Mouse (Mus musculus): Measurements from ENCODE around the gene Chrna5. TPM values are rescaled to one million over a fixed set of nuclear protein-coding genes. Genes with fewer than 3 reads are reported as not detected.
A peak's percentile ranks its signal among the peaks of the same experiment; 100 is the strongest.

The Chrna5 gene
- polyA plus RNA-seq, 1 experiment from 2014 or later, result 3.4 TPM

DNA sequence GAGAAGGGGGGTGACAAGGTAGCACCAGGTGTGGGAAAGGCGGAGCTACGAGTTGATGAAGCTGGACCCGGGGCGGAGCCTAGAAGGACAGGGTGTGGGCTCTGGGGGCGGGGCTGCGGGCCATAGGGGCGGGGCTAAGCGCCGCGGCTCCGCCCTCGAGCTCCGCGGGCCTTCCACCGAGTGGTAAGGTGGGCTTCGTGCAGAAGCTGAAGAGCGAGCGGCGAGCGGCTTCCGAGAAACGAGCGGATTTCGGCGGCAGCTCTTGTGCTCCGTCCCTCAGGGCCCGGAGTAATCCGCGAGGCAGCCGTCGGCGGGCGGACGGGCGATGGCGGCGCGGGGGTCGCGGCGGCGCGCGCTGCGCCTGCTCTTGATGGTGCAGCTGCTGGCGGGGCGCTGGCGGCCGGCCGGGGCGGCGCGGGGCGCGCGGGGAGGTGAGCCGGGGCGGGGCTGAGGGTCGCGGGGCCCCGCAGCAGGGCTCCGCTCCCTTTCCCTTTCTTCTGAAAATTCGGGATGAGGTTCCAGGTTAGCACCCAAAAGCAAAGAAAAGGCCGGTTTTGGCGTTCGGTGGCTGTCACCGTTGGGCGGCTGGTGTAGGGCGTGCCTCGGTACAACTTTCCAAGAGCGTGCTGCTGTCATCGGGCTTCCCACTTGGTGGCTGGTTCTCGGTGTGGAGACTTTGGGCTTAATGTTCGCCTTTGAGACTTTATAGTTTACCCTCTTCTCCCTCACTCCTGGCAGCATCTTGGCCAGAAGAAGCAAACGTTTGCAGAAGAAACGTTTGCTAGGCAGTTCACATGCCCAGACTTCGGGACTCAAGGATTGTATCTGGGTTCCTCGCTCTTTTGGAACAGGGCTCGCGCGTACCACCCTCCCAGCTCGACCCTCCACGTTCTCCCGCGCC lies 861 bp downstream of the Chrna5 start:
- WGBS, result under 1% methylated on average over 85 of the region's 85 CpGs
- peaks cover 56% of the 10 kb centered on the region for H3K27me3 ChIP-seq (ENCODE audit: insufficient read depth, poor library complexity, severe bottlenecking)

DNA sequence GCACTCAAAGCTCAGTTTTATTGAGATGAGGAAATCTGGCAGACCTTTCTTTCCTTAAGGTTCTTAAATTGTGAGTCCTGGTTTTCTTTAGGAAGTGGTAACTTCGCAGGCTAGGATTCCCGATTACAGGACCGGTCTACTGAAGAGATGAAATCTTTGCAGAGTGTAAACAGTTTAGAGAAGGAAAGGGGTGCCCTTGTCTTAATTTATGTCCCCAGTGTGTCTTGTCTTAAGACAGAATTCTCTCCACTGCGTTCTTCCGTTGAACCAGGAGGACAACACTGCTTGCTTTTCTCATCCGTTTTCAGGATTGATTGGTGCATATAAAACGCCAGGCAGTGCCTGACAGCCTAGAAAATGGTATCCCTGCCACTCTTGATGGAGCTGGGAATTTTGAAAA lies 1.7 kb downstream of the Chrna5 start:
- Histone ChIP-seq H3K4me3 (peak overlapping the region; percentile 69), H3K9me3 (no peaks in the 10 kb centered on the region), H3K27ac (no peak overlapping the region), H3K27me3 (ENCODE audit: insufficient read depth, poor library complexity, severe bottlenecking) (peaks cover 56% of the 10 kb centered on the region), H3K36me3 (no peaks in the 10 kb centered on the region), H3K4me1 (replicated peaks) (peaks cover 24% of the 10 kb centered on the region)
- WGBS, result 9% methylated on average over 7 of the region's 7 CpGs
- no peak for DNase-seq (ENCODE audit: low spot score)

More for the DNA sequence above, 861 bp downstream of the Chrna5 start:
- peak; percentile 74 for DNase-seq (ENCODE audit: low spot score)
- Histone ChIP-seq H3K27ac (peak overlapping the region; percentile 79), H3K36me3 (no peaks in the 10 kb centered on the region), H3K4me3 (peak overlapping the region; percentile 69), H3K4me1 (replicated peaks) (peaks cover 24% of the 10 kb centered on the region), H3K9me3 (no peaks in the 10 kb centered on the region)

DNA sequence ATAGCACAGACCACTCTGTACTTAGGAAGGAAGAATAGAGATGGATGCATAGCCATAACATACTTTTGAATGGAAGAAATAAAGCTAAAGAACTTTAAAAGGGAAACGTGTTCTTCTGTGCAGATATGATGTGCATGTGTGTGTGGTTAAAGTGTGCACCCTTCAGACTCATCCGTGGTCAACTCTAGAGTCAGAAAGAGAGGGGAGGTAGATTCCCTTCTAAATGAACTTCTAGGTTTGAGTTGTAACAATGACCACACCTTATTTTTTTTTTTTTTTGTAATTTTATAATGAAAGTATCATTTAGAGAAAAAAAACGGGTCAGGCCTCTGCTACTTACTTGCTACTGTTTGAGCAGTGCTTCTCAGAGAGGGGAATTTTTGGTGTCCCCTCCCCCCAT lies 9.7 kb downstream of the Chrna5 start:
- Histone ChIP-seq H3K36me3 (no peaks in the 10 kb centered on the region), H3K27me3 (ENCODE audit: insufficient read depth, poor library complexity, severe bottlenecking) (no peaks in the 10 kb centered on the region), H3K4me1 (replicated peaks) (no peaks in the 10 kb centered on the region), H3K27ac (no peak overlapping the region), H3K4me3 (no peak overlapping the region), H3K9me3 (no peaks in the 10 kb centered on the region)
- DNase-seq (ENCODE audit: low spot score), result no peak
- WGBS, result 85% methylated on average over 3 of the region's 3 CpGs

DNA sequence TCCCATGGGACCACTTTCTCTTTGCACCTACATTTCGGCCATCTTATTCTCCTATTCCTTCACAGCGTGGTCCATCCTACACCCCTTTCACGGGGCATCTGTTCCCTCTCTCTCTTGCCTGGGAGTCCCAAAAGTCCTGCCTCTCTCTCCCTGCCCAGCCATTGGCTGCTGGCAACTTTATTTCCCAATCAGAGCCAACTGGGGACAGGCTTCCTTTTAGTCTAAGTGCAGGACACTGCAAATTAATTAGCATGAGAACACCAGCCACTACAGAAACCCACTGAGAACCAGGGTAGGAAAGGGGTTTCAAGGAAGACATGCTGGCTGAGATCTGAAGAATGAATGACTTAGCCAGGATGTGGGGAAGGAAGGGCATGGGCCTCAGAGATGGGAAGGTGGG lies 13.7 kb downstream of the Chrna5 start:
- Histone ChIP-seq H3K27me3 (ENCODE audit: insufficient read depth, poor library complexity, severe bottlenecking) (no peaks in the 10 kb centered on the region), H3K36me3 (no peaks in the 10 kb centered on the region), H3K27ac (no peak overlapping the region), H3K4me1 (replicated peaks) (no peaks in the 10 kb centered on the region), H3K4me3 (no peak overlapping the region), H3K9me3 (no peaks in the 10 kb centered on the region)
- 38% methylated on average over 3 of the region's 3 CpGs for WGBS
- DNase-seq (ENCODE audit: low spot score), result no peak

DNA sequence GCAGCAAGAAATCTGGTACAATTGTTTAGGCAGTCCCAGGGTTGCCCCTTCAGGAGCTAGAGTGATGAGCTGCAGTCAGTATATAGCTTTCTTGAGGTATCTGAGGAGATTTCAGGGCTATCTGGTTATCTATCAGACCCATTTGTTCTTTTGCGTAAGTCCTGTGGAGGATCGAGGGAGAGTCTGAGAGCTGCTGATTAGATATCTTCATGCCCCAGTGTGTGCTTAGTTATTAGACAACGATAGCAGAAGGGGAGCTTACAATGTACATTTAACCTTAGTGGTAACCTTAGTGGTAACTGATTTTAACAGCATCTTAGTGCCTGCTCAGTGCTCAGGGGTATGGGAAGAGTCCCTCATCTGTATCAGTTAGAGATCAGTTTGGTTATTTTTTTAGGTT lies 15.0 kb downstream of the Chrna5 start:
- H3K27me3 ChIP-seq (ENCODE audit: insufficient read depth, poor library complexity, severe bottlenecking), result no peaks in the 10 kb centered on the region
- H3K36me3 ChIP-seq, result no peaks in the 10 kb centered on the region
- no peak overlapping the region for H3K4me3 ChIP-seq
- no peaks in the 10 kb centered on the region for H3K9me3 ChIP-seq
- WGBS, result 85% methylated on average over 3 of the region's 3 CpGs
- DNase-seq (ENCODE audit: low spot score), result no peak
- H3K4me1 ChIP-seq (replicated peaks), result no peaks in the 10 kb centered on the region
- H3K27ac ChIP-seq, result no peak overlapping the region

DNA sequence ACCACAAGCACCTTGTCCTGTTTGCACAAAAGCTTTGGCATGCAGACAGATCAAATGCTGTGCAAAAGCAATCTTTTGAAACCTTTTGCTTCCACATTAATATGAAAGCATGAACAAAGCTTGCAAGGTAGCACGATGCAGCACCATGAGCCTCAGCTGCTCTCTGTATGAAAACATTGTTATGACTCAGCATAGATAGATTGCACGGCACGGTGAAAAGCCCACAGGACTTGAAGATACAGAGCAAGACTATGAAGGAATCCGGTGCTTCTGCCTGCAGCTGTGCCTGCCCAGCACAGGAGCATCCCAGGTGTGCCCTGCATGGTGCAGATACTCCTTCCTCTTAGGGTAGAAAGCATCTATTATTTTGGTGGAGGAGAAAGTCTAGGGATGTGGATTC lies 22.9 kb downstream of the Chrna5 start:
- Histone ChIP-seq H3K9me3 (no peaks in the 10 kb centered on the region), H3K4me3 (no peak overlapping the region), H3K27ac (no peak overlapping the region), H3K4me1 (replicated peaks) (no peaks in the 10 kb centered on the region), H3K36me3 (no peaks in the 10 kb centered on the region), H3K27me3 (ENCODE audit: insufficient read depth, poor library complexity, severe bottlenecking) (no peaks in the 10 kb centered on the region)
- 84% methylated on average over 4 of the region's 4 CpGs for WGBS
- no peak for DNase-seq (ENCODE audit: low spot score)

DNA sequence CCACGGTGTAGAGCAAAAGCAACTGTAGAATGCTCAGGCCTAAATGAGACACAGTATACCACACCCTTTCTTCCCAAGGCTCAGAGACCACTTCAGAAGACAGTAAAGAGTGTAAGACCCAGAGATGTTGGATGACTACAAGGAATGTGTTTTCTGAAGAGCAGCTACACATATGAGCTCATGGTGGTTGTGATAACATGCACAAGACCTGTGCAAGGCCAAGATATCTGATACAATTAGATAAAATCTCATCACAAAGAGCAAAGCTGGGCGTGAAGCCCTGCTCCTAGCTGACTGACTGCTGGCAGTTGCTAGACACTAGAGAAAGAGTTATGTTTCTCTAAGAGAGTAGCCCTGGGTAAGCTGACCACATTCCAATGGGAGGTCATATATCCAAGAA lies 29.0 kb downstream of the Chrna5 start:
- peaks cover 6% of the 10 kb centered on the region; the same call in 1 of the 2 replicates for H3K4me1 ChIP-seq (replicated peaks)
- H3K36me3 ChIP-seq, result no peaks in the 10 kb centered on the region
- H3K27me3 ChIP-seq (ENCODE audit: insufficient read depth, poor library complexity, severe bottlenecking), result no peaks in the 10 kb centered on the region
- 88% methylated on average over 2 of the region's 2 CpGs for WGBS
- no peaks in the 10 kb centered on the region for H3K9me3 ChIP-seq
- no peak for DNase-seq (ENCODE audit: low spot score)
- no peak overlapping the region for H3K4me3 ChIP-seq
- no peak overlapping the region for H3K27ac ChIP-seq

DNA sequence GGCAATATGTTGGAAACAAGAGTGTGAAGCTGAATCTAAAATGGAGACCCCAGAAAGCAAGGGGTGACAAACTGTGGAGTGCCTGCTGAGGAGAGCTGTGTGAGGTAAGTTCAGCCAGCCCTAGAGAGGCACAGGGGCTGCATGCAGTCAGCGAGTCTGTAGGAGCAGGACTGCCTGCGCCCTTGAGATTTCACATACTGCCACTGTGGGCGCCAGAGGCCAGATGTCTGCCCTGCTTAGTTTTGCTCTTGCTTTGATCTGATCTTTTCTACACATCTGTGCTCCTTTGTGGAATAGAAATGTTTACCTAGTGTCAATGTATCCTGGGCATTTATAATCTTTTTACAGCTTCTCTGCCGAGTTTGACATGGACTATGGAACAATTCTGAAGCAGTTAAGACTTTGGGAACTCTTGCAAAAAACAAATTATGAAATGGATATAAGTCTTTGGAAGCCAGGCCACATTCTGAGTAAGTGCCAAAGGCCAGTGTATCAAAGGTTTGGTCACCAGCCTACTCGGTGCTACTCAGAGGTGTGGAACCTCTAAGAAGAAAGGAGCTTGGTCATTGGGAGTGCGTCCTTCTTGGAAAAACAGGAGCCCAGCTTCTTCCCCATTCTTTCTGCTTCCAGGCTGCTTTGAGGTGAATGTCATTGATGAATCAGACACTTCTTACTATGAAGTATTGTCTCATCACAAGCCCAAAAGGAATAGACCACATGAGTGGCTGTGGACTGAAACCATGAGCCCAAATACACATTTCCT lies 30.1 kb downstream of the Chrna5 start:
- Histone ChIP-seq H3K27me3 (ENCODE audit: insufficient read depth, poor library complexity, severe bottlenecking) (no peaks in the 10 kb centered on the region), H3K4me1 (replicated peaks) (peaks cover 6% of the 10 kb centered on the region; the same call in 1 of the 2 replicates), H3K9me3 (no peaks in the 10 kb centered on the region), H3K27ac (no peak overlapping the region), H3K4me3 (no peak overlapping the region), H3K36me3 (peaks cover 11% of the 10 kb centered on the region)
- DNase-seq (ENCODE audit: low spot score), result no peak
- WGBS, result 53% methylated on average over 6 of the region's 6 CpGs

DNA sequence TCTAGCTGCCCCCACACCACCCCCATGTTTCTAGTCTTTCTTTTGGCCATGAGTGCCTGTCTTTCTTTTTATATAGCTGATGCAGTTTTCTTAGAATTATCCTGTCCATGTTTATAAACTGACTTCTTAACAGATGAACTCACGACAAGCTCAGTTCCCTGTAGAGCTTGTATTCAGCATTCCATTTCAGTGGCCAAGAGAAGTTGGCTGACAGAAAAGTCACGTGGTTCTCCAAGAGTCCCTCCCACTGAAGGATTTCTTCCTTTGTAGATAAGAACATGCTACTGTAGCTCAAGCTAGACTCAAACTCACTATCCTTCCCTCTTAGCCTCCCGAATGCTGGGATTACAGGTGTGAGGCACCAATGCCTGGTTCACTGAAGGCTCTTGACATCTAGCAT lies 36.2 kb downstream of the Chrna5 start:
- no peak overlapping the region for H3K27ac ChIP-seq
- H3K27me3 ChIP-seq (ENCODE audit: insufficient read depth, poor library complexity, severe bottlenecking), result no peaks in the 10 kb centered on the region
- 83% methylated on average over 3 of the region's 3 CpGs for WGBS
- H3K4me1 ChIP-seq (replicated peaks), result peaks cover 2% of the 10 kb centered on the region; the same call in 1 of the 2 replicates
- H3K9me3 ChIP-seq, result no peaks in the 10 kb centered on the region
- no peak overlapping the region for H3K4me3 ChIP-seq
- H3K36me3 ChIP-seq, result peaks cover 22% of the 10 kb centered on the region
- no peak for DNase-seq (ENCODE audit: low spot score)

DNA sequence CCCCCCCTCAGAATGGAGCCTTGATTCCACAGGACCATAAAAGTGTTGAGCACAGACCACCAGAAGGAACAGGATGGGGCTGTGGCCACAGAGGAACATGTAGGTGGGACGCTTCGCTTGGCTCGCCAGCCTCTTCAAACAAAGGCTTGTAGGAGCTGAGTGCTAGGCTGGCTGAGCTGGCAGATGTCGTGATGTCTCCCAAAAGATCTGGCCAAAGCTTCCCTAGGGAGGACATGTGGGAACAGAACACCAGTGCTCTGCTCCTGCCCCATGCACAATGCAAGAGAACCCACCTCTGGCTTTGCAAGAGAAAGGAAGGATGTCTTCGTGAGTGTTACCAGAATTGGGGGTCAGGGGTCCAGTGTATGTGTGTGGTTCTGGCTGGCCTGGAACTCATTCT lies 42.6 kb downstream of the Chrna5 start:
- Histone ChIP-seq H3K4me3 (no peak overlapping the region), H3K4me1 (replicated peaks) (peaks cover 19% of the 10 kb centered on the region), H3K36me3 (0 out of 2 replicates have a peak, but pooled peaks cover 6% of the 10 kb centered on the region), H3K27ac (no peak overlapping the region), H3K9me3 (no peaks in the 10 kb centered on the region), H3K27me3 (ENCODE audit: insufficient read depth, poor library complexity, severe bottlenecking) (peaks cover 47% of the 10 kb centered on the region)
- 86% methylated on average over 5 of the region's 5 CpGs for WGBS
- no peak for DNase-seq (ENCODE audit: low spot score)

DNA sequence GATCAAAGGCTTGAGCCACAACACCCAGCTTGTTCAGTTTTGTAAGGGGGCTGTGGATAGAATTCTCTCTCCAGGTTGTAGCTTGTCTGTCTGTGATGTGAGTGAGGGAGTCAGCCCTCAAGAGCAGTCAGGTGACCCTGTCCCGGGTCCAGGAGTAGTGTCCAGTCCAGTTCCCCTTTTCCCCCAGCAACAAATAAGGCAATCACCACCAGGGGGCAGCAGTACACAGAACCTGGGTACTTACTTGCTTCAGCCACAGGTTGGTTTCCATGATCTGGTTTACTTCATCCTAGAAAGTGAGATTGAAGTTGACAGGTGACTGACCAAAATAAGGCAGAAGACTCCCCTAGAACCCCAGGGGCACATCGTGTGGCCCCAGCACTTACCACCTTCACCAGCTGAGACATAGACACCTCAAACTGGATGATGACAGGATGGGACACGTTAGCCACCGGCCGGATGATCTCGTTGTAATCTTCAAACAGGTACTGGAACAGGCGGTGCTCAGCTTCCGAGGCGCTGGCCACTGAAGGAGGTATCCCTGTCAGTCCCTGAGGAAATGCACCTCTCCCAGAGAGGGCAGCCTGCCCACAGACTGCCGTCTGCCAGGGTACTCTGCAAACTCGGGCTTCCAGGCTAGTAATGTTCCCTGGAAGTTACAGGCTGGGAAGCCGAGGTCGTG lies 43.4 kb downstream of the Chrna5 start:
- H3K27me3 ChIP-seq (ENCODE audit: insufficient read depth, poor library complexity, severe bottlenecking), result peaks cover 49% of the 10 kb centered on the region
- no peaks in the 10 kb centered on the region for H3K9me3 ChIP-seq
- H3K4me3 ChIP-seq, result 0 out of 2 replicates have a peak overlapping the region, but pooled peaks have one; percentile 20
- 0 out of 2 replicates have a peak, but pooled peaks cover 6% of the 10 kb centered on the region for H3K36me3 ChIP-seq
- DNase-seq (ENCODE audit: low spot score), result peak; percentile 83
- WGBS, result 44% methylated on average over 13 of the region's 13 CpGs
- H3K4me1 ChIP-seq (replicated peaks), result peaks cover 19% of the 10 kb centered on the region
- no peak overlapping the region for H3K27ac ChIP-seq

DNA sequence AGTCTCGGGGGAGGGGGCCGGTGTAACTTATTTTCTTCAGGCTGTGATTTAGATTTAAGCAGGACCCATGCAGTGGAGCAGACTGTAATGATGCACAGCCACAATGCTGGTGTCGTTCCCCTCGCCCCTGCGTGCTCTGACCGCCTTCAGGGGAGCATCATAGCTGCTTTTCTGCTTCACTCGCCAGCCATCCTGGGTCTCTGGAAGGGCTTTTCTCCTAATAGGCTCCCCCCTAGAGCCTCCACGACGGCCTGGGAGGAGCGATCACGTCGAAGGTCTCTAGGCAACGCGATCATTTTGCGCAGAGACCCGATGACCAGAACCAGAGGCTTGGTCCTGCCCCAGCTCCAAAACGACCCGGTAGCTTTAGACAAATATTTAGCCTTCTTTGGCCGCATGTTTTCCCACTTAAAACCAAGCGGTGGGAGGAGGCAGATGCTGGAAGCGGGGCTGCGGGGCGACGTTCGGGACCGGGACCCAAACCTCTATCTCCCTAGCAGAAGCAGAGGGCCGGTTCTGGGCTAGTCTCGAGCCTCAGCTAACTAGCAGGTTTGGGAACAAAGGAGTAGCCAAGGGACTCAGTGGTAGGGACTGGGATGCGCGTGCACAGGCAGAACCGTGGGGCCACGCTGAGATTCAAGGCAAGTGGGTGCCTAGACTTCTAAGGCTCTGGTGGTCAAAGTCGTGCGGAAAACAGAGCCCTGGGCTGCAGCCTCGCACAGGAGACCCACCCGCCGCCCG lies 45.0 kb downstream of the Chrna5 start:
- peak overlapping the region; percentile 78 for H3K27ac ChIP-seq
- 10% methylated on average over 38 of the region's 38 CpGs for WGBS
- DNase-seq (ENCODE audit: low spot score), result no peak
- H3K36me3 ChIP-seq, result no peaks in the 10 kb centered on the region
- no peaks in the 10 kb centered on the region for H3K9me3 ChIP-seq
- peaks cover 19% of the 10 kb centered on the region for H3K4me1 ChIP-seq (replicated peaks)
- peaks cover 53% of the 10 kb centered on the region for H3K27me3 ChIP-seq (ENCODE audit: insufficient read depth, poor library complexity, severe bottlenecking)
- H3K4me3 ChIP-seq, result peak overlapping the region; percentile 57

Measured in hindbrain, embryonic 10.5 days (tissue).